Comparison of ENCODE assay signal across 27 mouse cellular contexts in genomic region chr4:115994662-115995375, GRCm38 (mm10). TPM values are rescaled to one million over a fixed set of nuclear protein-coding genes. Genes with fewer than 3 reads are reported as not detected.
DNase-seq lines count a peak whose midpoint lies in the region; ATAC-seq and TF ChIP-seq lines count a peak whose summit lies in the region.
"Had no signal": no experiment of that assay in that cellular context is flagged by ENCODE, and none has a peak within 500 bp of the region (broad histone marks: within the 10 kb centered on the region; RNA-seq: fewer than 3 reads in every experiment).

No protein-coding gene starts in this region.

- peak; percentile 29 for DNase-seq in lung, postnatal 0 days (ENCODE audit: low spot score)
- DNase-seq in lung, adult 2 months = no peak
- DNase-seq in right cerebral cortex, postnatal 36 days (ENCODE audit: low spot score in 2 of 2) = no peak
- DNase-seq: cerebellum, adult 18-20 months; cerebellum, postnatal 36 days; forebrain, postnatal 0 days; heart, adult 11 months; heart, postnatal 14 days; kidney, postnatal 4 days; layer of hippocampus, adult 9-11 months; thymus, postnatal 25 days had no signal

- no peak for TF ChIP-seq CTCF in lung, postnatal 0 days (IDR thresholded peaks at IDR 0.05)
- no peak for TF ChIP-seq CTCF in lung, adult 2 months (IDR thresholded peaks at IDR 0.05; ENCODE audit: insufficient read depth, low read length)

- H3K27ac ChIP-seq in lung, postnatal 0 days (ENCODE audit: low read length) = no peak overlapping the region
- no peak overlapping the region for H3K27ac ChIP-seq in hindbrain, embryonic 12.5 days
- H3K27ac ChIP-seq in neural tube, embryonic 14.5 days (ENCODE audit: low read depth, low read length) = no peak overlapping the region
- no peak overlapping the region for H3K27ac ChIP-seq in kidney, embryonic 15.5 days
- H3K27ac ChIP-seq: forebrain, embryonic 10.5 days; left cerebral cortex, adult 2 months; lung, embryonic 15.5 days; macrophage had no signal

- peak; percentile 54; the same call in 1 of the 2 replicates for TF ChIP-seq EP300 in lung, postnatal 0 days (IDR thresholded peaks at IDR 0.05)

- ATAC-seq in lung, postnatal 0 days = peak; percentile 16
- peak; percentile 86 for ATAC-seq in hindbrain, embryonic 12.5 days (ENCODE audit: low FRiP score)
- peak; percentile 54 for ATAC-seq in megakaryocyte, adult 5-6 weeks (ENCODE audit: poor library complexity, severe bottlenecking)
- ATAC-seq in neural tube, embryonic 14.5 days (ENCODE audit: low read depth) = peak; percentile 73; the same call in 1 of the 2 replicates
- no peak for ATAC-seq in kidney, embryonic 15.5 days (replicated peaks; ENCODE audit: low FRiP score)
- ATAC-seq: forebrain, postnatal 0 days; inflammation-experienced regulatory T-cells, adult 6 months had no signal

- TF ChIP-seq POLR2A in lung, adult 2 months (IDR thresholded peaks at IDR 0.05; ENCODE audit: borderline replicate concordance, extremely low read depth, low read depth, low read length) = no peak

- WGBS in lung, postnatal 0 days = 79% methylated on average over 16 of the region's 16 CpGs
- 77% methylated on average over 16 of the region's 16 CpGs for WGBS in lung, adult 2 months
- WGBS in hindbrain, embryonic 12.5 days = 84% methylated on average over 16 of the region's 16 CpGs
- WGBS in neural tube, embryonic 14.5 days = 75% methylated on average over 16 of the region's 16 CpGs
- 82% methylated on average over 16 of the region's 16 CpGs for WGBS in kidney, embryonic 15.5 days

- no peaks in the 10 kb centered on the region for H3K27me3 ChIP-seq in lung, postnatal 0 days (replicated peaks; ENCODE audit: insufficient read depth, low read length)
- H3K27me3 ChIP-seq in hindbrain, embryonic 12.5 days = peaks cover 17% of the 10 kb centered on the region
- H3K27me3 ChIP-seq in neural tube, embryonic 14.5 days (ENCODE audit: control insufficient read depth, insufficient read depth, low read length) = no peaks in the 10 kb centered on the region
- H3K27me3 ChIP-seq in kidney, embryonic 15.5 days = 0 out of 2 replicates have a peak, but pooled peaks cover 5% of the 10 kb centered on the region
- H3K27me3 ChIP-seq: lung, embryonic 15.5 days had no signal

- no peak overlapping the region for H3K4me2 ChIP-seq in lung, postnatal 0 days (replicated peaks; ENCODE audit: low read depth, low read length)
- H3K4me2 ChIP-seq in hindbrain, embryonic 12.5 days (replicated peaks) = no peak overlapping the region
- no peak overlapping the region for H3K4me2 ChIP-seq in neural tube, embryonic 14.5 days (ENCODE audit: low read depth, low read length)
- no peak overlapping the region for H3K4me2 ChIP-seq in kidney, embryonic 15.5 days
- H3K4me2 ChIP-seq: heart, embryonic 12.5 days; liver, embryonic 11.5 days; lung, embryonic 15.5 days had no signal

- H3K9ac ChIP-seq in lung, postnatal 0 days (replicated peaks; ENCODE audit: low read depth) = no peak overlapping the region
- H3K9ac ChIP-seq in hindbrain, embryonic 12.5 days = no peak overlapping the region
- H3K9ac ChIP-seq in neural tube, embryonic 14.5 days (replicated peaks; ENCODE audit: low read depth, low read length) = no peak overlapping the region
- H3K9ac ChIP-seq in kidney, embryonic 15.5 days = no peak overlapping the region
- H3K9ac ChIP-seq: forebrain, postnatal 0 days; heart, embryonic 12.5 days; lung, embryonic 15.5 days had no signal

- no peak overlapping the region for H3K4me3 ChIP-seq in lung, postnatal 0 days (ENCODE audit: low read depth, low read length)
- H3K4me3 ChIP-seq in lung, adult 2 months (replicated peaks; ENCODE audit: extremely low read depth, low read depth, low read length) = no peak overlapping the region
- no peak overlapping the region for H3K4me3 ChIP-seq in hindbrain, embryonic 12.5 days
- H3K4me3 ChIP-seq in neural tube, embryonic 14.5 days (ENCODE audit: low read depth, low read length) = no peak overlapping the region
- H3K4me3 ChIP-seq in kidney, embryonic 15.5 days (replicated peaks) = no peak overlapping the region
- H3K4me3 ChIP-seq: forebrain, embryonic 10.5 days; heart, embryonic 12.5 days; left cerebral cortex, adult 2 months; lung, embryonic 15.5 days had no signal

- no peaks in the 10 kb centered on the region for H3K36me3 ChIP-seq in lung, postnatal 0 days (ENCODE audit: insufficient read depth, low read length)
- H3K36me3 ChIP-seq in hindbrain, embryonic 12.5 days = no peaks in the 10 kb centered on the region
- no peaks in the 10 kb centered on the region for H3K36me3 ChIP-seq in neural tube, embryonic 14.5 days (ENCODE audit: control insufficient read depth, insufficient read depth, low read length)
- no peaks in the 10 kb centered on the region for H3K36me3 ChIP-seq in kidney, embryonic 15.5 days
- H3K36me3 ChIP-seq: forebrain, embryonic 10.5 days; heart, embryonic 12.5 days; lung, embryonic 15.5 days had no signal

- no peaks in the 10 kb centered on the region for H3K9me3 ChIP-seq in lung, postnatal 0 days (ENCODE audit: low read length)
- no peaks in the 10 kb centered on the region for H3K9me3 ChIP-seq in hindbrain, embryonic 12.5 days (replicated peaks)
- no peaks in the 10 kb centered on the region for H3K9me3 ChIP-seq in neural tube, embryonic 14.5 days (ENCODE audit: control insufficient read depth, low read length)
- H3K9me3 ChIP-seq in kidney, embryonic 15.5 days (replicated peaks) = no peaks in the 10 kb centered on the region
- H3K9me3 ChIP-seq: lung, embryonic 15.5 days had no signal

- no peaks in the 10 kb centered on the region for H3K4me1 ChIP-seq in lung, postnatal 0 days (ENCODE audit: insufficient read depth, low read depth, low read length)
- no peaks in the 10 kb centered on the region for H3K4me1 ChIP-seq in lung, adult 2 months (ENCODE audit: control insufficient read depth, insufficient read depth, low read length)
- H3K4me1 ChIP-seq in hindbrain, embryonic 12.5 days = peaks cover 5% of the 10 kb centered on the region; the same call in 1 of the 2 replicates
- H3K4me1 ChIP-seq in neural tube, embryonic 14.5 days (ENCODE audit: control insufficient read depth, insufficient read depth, low read length) = no peaks in the 10 kb centered on the region
- no peaks in the 10 kb centered on the region for H3K4me1 ChIP-seq in kidney, embryonic 15.5 days
- H3K4me1 ChIP-seq: forebrain, embryonic 10.5 days; heart, embryonic 12.5 days; lung, embryonic 15.5 days had no signal

RNA-seq across cellular contexts. Expression of gene Faah, which starts 22.9 kb away (rescaled TPM):
- polyA plus RNA-seq in lung, postnatal 0 days (2015; fragmentation: Nextera tagmentation; extraction: Ambion mirVana) = 12.1 and 13.4 TPM in 2 replicates
- polyA plus RNA-seq in lung, adult 2 months (2012; rRNA removed) = 24.5 and 31.7 TPM in 2 replicates
- polyA plus RNA-seq in hindbrain, embryonic 12.5 days (2016; fragmentation: Nextera tagmentation; extraction: Ambion mirVana) = 7.3 and 7.7 TPM in 2 replicates
- 0.71 and 1.8 TPM in 2 replicates for total RNA-seq in megakaryocyte, adult 5-6 weeks (2015)
- total RNA-seq in megakaryocyte, adult 5-6 weeks (2017) = 1.3 and 2.2 TPM in 2 replicates
- 13.7 and 17.1 TPM in 2 replicates for polyA plus RNA-seq in neural tube, embryonic 14.5 days (2014; fragmentation: Nextera tagmentation; extraction: Ambion mirVana)
- 8.9 and 10.5 TPM in 2 replicates for polyA plus RNA-seq in kidney, embryonic 15.5 days (2015; fragmentation: Nextera tagmentation; extraction: Ambion mirVana)

RNA-seq across cellular contexts. Expression of gene Dmbx1, which starts 55.1 kb away (rescaled TPM):
- not detected in 2 replicates for polyA plus RNA-seq in lung, postnatal 0 days (2015; fragmentation: Nextera tagmentation; extraction: Ambion mirVana)
- not detected in 2 replicates for polyA plus RNA-seq in lung, adult 2 months (2012; rRNA removed)
- 10.1 and 14.7 TPM in 2 replicates for polyA plus RNA-seq in hindbrain, embryonic 12.5 days (2016; fragmentation: Nextera tagmentation; extraction: Ambion mirVana)
- total RNA-seq in megakaryocyte, adult 5-6 weeks (2015) = not detected in 2 replicates
- total RNA-seq in megakaryocyte, adult 5-6 weeks (2017) = not detected in 2 replicates
- 0.62 and 0.85 TPM in 2 replicates for polyA plus RNA-seq in neural tube, embryonic 14.5 days (2014; fragmentation: Nextera tagmentation; extraction: Ambion mirVana)
- polyA plus RNA-seq in kidney, embryonic 15.5 days (2015; fragmentation: Nextera tagmentation; extraction: Ambion mirVana) = not detected in 2 replicates
- total RNA-seq: adrenal gland, postnatal 4 days; forebrain, postnatal 0 days; gastrocnemius, adult 18-20 months; heart, postnatal 14 days; left cerebral cortex, adult 2 months; monocyte, adult 5-6 weeks had no signal
- polyA plus RNA-seq: heart, embryonic 12.5 days; inflammation-experienced regulatory T-cells, adult 6 months; kidney, embryonic 14.5 days; liver, embryonic 11.5 days; macrophage; small intestine, adult 2 months had no signal

RNA-seq across cellular contexts. Expression of gene Nsun4, which starts 58.9 kb away (rescaled TPM):
- 33.7 and 37.9 TPM in 2 replicates for polyA plus RNA-seq in lung, postnatal 0 days (2015; fragmentation: Nextera tagmentation; extraction: Ambion mirVana)
- 14.3 and 22.8 TPM in 2 replicates for polyA plus RNA-seq in lung, adult 2 months (2012; rRNA removed)
- polyA plus RNA-seq in hindbrain, embryonic 12.5 days (2016; fragmentation: Nextera tagmentation; extraction: Ambion mirVana) = 16.3 and 21.1 TPM in 2 replicates
- 9.6 and 10.4 TPM in 2 replicates for total RNA-seq in megakaryocyte, adult 5-6 weeks (2015)
- total RNA-seq in megakaryocyte, adult 5-6 weeks (2017) = 7.9 and 14.0 TPM in 2 replicates
- polyA plus RNA-seq in neural tube, embryonic 14.5 days (2014; fragmentation: Nextera tagmentation; extraction: Ambion mirVana) = 12.4 and 12.6 TPM in 2 replicates
- 17.7 and 20.8 TPM in 2 replicates for polyA plus RNA-seq in kidney, embryonic 15.5 days (2015; fragmentation: Nextera tagmentation; extraction: Ambion mirVana)
